Mouse (Mus musculus): ENCODE results near the gene Dzank1. TPM values are rescaled to one million over a fixed set of nuclear protein-coding genes. Genes with fewer than 3 reads are reported as not detected.

The Dzank1 gene
- polyA plus RNA-seq (2014; fragmentation: Nextera tagmentation; extraction: Ambion mirVana): 0.82 and 2.2 TPM in 2 replicates

GRCm38 (mm10) chr2:144526981-144527820, at the start of gene Dzank1, which contains the start of gene Polr3f:
Dzank1 (minus strand) TSS chr2:144527414.
Polr3f (plus strand) TSS chr2:144527718.
- Histone ChIP-seq H3K9me3 (ENCODE audit: control insufficient read depth, low read length) (no peaks in the 10 kb centered on the region), H3K36me3 (ENCODE audit: control insufficient read depth, insufficient read depth, low read length) (peaks cover 19% of the 10 kb centered on the region), H3K9ac (ENCODE audit: low read length) (peak within 1 kb of the TSS; percentile 87), H3K4me1 (replicated peaks; ENCODE audit: control insufficient read depth, insufficient read depth, low read length) (peaks cover 12% of the 10 kb centered on the region; the same call in 1 of the 2 replicates), H3K4me3 (ENCODE audit: low read depth, low read length) (peak within 1 kb of the TSS; percentile 88), H3K27ac (ENCODE audit: low read depth) (peak within 1 kb of the TSS; percentile 92), H3K27me3 (replicated peaks; ENCODE audit: control insufficient read depth, insufficient read depth, low read length) (peaks cover 12% of the 10 kb centered on the region), H3K4me2 (ENCODE audit: low read length) (peak within 1 kb of the TSS; percentile 93)
- ATAC-seq (replicated peaks; ENCODE audit: low FRiP score, low TSS enrichment, low read depth): peak; percentile 98
- under 1% methylated on average over 56 of the region's 56 CpGs for WGBS
- DNase-seq (ENCODE audit: low spot score): peak; percentile 98

- Histone ChIP-seq H3K4me2 (ENCODE audit: low read length) (peak within 1 kb of the TSS; percentile 80), H3K4me3 (ENCODE audit: low read depth, low read length) (peak within 1 kb of the TSS; percentile 55), H3K27ac (ENCODE audit: low read depth) (peak within 1 kb of the TSS; percentile 88), H3K9me3 (ENCODE audit: control insufficient read depth, low read length) (no peaks in the 10 kb centered on the region), H3K27me3 (replicated peaks; ENCODE audit: control insufficient read depth, insufficient read depth, low read length) (no peaks in the 10 kb centered on the region), H3K4me1 (replicated peaks; ENCODE audit: control insufficient read depth, insufficient read depth, low read length) (peaks cover 8% of the 10 kb centered on the region; the same call in 1 of the 2 replicates), H3K9ac (ENCODE audit: low read length) (peak within 1 kb of the TSS; percentile 49), H3K36me3 (ENCODE audit: control insufficient read depth, insufficient read depth, low read length) (peaks cover 13% of the 10 kb centered on the region)
- WGBS: under 1% methylated on average over 44 of the region's 44 CpGs
- DNase-seq (ENCODE audit: low spot score) (peak; percentile 98), ATAC-seq (replicated peaks; ENCODE audit: low FRiP score, low TSS enrichment, low read depth) (peak; percentile 99)
Observed at GRCm38 (mm10) chr2:144555820-144556552, 28.8 kb upstream of the Dzank1 start, which contains the start of gene Sec23b. Sec23b (plus strand) TSS chr2:144556229.

- Histone ChIP-seq H3K4me3 (ENCODE audit: low read depth, low read length) (peak overlapping the region; percentile 55), H3K27me3 (replicated peaks; ENCODE audit: control insufficient read depth, insufficient read depth, low read length) (no peaks in the 10 kb centered on the region), H3K9ac (ENCODE audit: low read length) (peak overlapping the region; percentile 49), H3K4me1 (replicated peaks; ENCODE audit: control insufficient read depth, insufficient read depth, low read length) (peaks cover 8% of the 10 kb centered on the region; the same call in 1 of the 2 replicates), H3K27ac (ENCODE audit: low read depth) (peak overlapping the region; percentile 88), H3K4me2 (ENCODE audit: low read length) (peak overlapping the region; percentile 64), H3K36me3 (ENCODE audit: control insufficient read depth, insufficient read depth, low read length) (peaks cover 13% of the 10 kb centered on the region), H3K9me3 (ENCODE audit: control insufficient read depth, low read length) (no peaks in the 10 kb centered on the region)
- DNase-seq (ENCODE audit: low spot score) (no peak), ATAC-seq (replicated peaks; ENCODE audit: low FRiP score, low TSS enrichment, low read depth) (peak; percentile 20; the same call in 1 of the 2 replicates)
- WGBS: 4% methylated on average over 14 of the region's 14 CpGs
Observed at GRCm38 (mm10) chr2:144555286-144555819, 28.1 kb upstream of the Dzank1 start.

GRCm38 (mm10) chr2:144553905-144554304, 26.7 kb upstream of the Dzank1 start:
- WGBS: 89% methylated on average over 3 of the region's 3 CpGs
- Histone ChIP-seq H3K9ac (ENCODE audit: low read length) (no peak overlapping the region), H3K36me3 (ENCODE audit: control insufficient read depth, insufficient read depth, low read length) (no peaks in the 10 kb centered on the region), H3K27me3 (replicated peaks; ENCODE audit: control insufficient read depth, insufficient read depth, low read length) (no peaks in the 10 kb centered on the region), H3K4me3 (ENCODE audit: low read depth, low read length) (no peak overlapping the region), H3K27ac (ENCODE audit: low read depth) (no peak overlapping the region), H3K9me3 (ENCODE audit: control insufficient read depth, low read length) (no peaks in the 10 kb centered on the region), H3K4me1 (replicated peaks; ENCODE audit: control insufficient read depth, insufficient read depth, low read length) (peaks cover 11% of the 10 kb centered on the region; the same call in 1 of the 2 replicates), H3K4me2 (ENCODE audit: low read length) (no peak overlapping the region)
- no peak for DNase-seq (ENCODE audit: low spot score)
- ATAC-seq (replicated peaks; ENCODE audit: low FRiP score, low TSS enrichment, low read depth): no peak

GRCm38 (mm10) chr2:144550529-144550928, 23.3 kb upstream of the Dzank1 start, which contains the start of gene Rbbp9:
Rbbp9 (minus strand) TSS chr2:144550869.
- no peaks in the 10 kb centered on the region for H3K9me3 ChIP-seq (ENCODE audit: control insufficient read depth, low read length)
- H3K36me3 ChIP-seq (ENCODE audit: control insufficient read depth, insufficient read depth, low read length): peaks cover 26% of the 10 kb centered on the region
- H3K9ac ChIP-seq (ENCODE audit: low read length): peak within 1 kb of the TSS; percentile 81
- peak within 1 kb of the TSS; percentile 56 for H3K4me2 ChIP-seq (ENCODE audit: low read length)
- H3K27ac ChIP-seq (ENCODE audit: low read depth): peak within 1 kb of the TSS; percentile 80
- ATAC-seq (replicated peaks; ENCODE audit: low FRiP score, low TSS enrichment, low read depth): peak; percentile 91
- peak within 1 kb of the TSS; percentile 83 for H3K4me3 ChIP-seq (ENCODE audit: low read depth, low read length)
- peak; percentile 86 for DNase-seq (ENCODE audit: low spot score)
- H3K27me3 ChIP-seq (replicated peaks; ENCODE audit: control insufficient read depth, insufficient read depth, low read length): no peaks in the 10 kb centered on the region
- whole genome bisulfite sequencing: under 1% methylated on average over 17 of the region's 17 CpGs
- H3K4me1 ChIP-seq (replicated peaks; ENCODE audit: control insufficient read depth, insufficient read depth, low read length): 0 out of 2 replicates have a peak, but pooled peaks cover 6% of the 10 kb centered on the region

- Histone ChIP-seq H3K27me3 (replicated peaks; ENCODE audit: control insufficient read depth, insufficient read depth, low read length) (no peaks in the 10 kb centered on the region), H3K4me2 (ENCODE audit: low read length) (no peak overlapping the region), H3K36me3 (ENCODE audit: control insufficient read depth, insufficient read depth, low read length) (peaks cover 52% of the 10 kb centered on the region), H3K4me1 (replicated peaks; ENCODE audit: control insufficient read depth, insufficient read depth, low read length) (0 out of 2 replicates have a peak, but pooled peaks cover 3% of the 10 kb centered on the region), H3K9me3 (ENCODE audit: control insufficient read depth, low read length) (no peaks in the 10 kb centered on the region), H3K9ac (ENCODE audit: low read length) (no peak overlapping the region), H3K27ac (ENCODE audit: low read depth) (no peak overlapping the region), H3K4me3 (ENCODE audit: low read depth, low read length) (no peak overlapping the region)
- DNase-seq (ENCODE audit: low spot score) (no peak), ATAC-seq (replicated peaks; ENCODE audit: low FRiP score, low TSS enrichment, low read depth) (no peak)
- WGBS: 74% methylated on average over 4 of the region's 4 CpGs
Observed at GRCm38 (mm10) chr2:144547559-144547958, 20.3 kb upstream of the Dzank1 start.

GRCm38 (mm10) chr2:144545481-144545880, 18.3 kb upstream of the Dzank1 start:
- no peak overlapping the region for H3K9ac ChIP-seq (ENCODE audit: low read length)
- H3K4me2 ChIP-seq (ENCODE audit: low read length): no peak overlapping the region
- 0 out of 2 replicates have a peak, but pooled peaks cover 3% of the 10 kb centered on the region for H3K4me1 ChIP-seq (replicated peaks; ENCODE audit: control insufficient read depth, insufficient read depth, low read length)
- WGBS: 24% methylated on average over 1 of the region's 1 CpGs
- H3K27me3 ChIP-seq (replicated peaks; ENCODE audit: control insufficient read depth, insufficient read depth, low read length): no peaks in the 10 kb centered on the region
- H3K9me3 ChIP-seq (ENCODE audit: control insufficient read depth, low read length): no peaks in the 10 kb centered on the region
- DNase-seq (ENCODE audit: low spot score): no peak
- H3K27ac ChIP-seq (ENCODE audit: low read depth): no peak overlapping the region
- peaks cover 71% of the 10 kb centered on the region for H3K36me3 ChIP-seq (ENCODE audit: control insufficient read depth, insufficient read depth, low read length)
- H3K4me3 ChIP-seq (ENCODE audit: low read depth, low read length): no peak overlapping the region
- ATAC-seq (replicated peaks; ENCODE audit: low FRiP score, low TSS enrichment, low read depth): no peak

GRCm38 (mm10) chr2:144545061-144545460, 17.8 kb upstream of the Dzank1 start:
- no peak for DNase-seq (ENCODE audit: low spot score)
- no peak overlapping the region for H3K27ac ChIP-seq (ENCODE audit: low read depth)
- no peak overlapping the region for H3K4me2 ChIP-seq (ENCODE audit: low read length)
- H3K9me3 ChIP-seq (ENCODE audit: control insufficient read depth, low read length): no peaks in the 10 kb centered on the region
- no peak overlapping the region for H3K4me3 ChIP-seq (ENCODE audit: low read depth, low read length)
- 0 out of 2 replicates have a peak, but pooled peaks cover 3% of the 10 kb centered on the region for H3K4me1 ChIP-seq (replicated peaks; ENCODE audit: control insufficient read depth, insufficient read depth, low read length)
- no peaks in the 10 kb centered on the region for H3K27me3 ChIP-seq (replicated peaks; ENCODE audit: control insufficient read depth, insufficient read depth, low read length)
- H3K9ac ChIP-seq (ENCODE audit: low read length): no peak overlapping the region
- ATAC-seq (replicated peaks; ENCODE audit: low FRiP score, low TSS enrichment, low read depth): no peak
- H3K36me3 ChIP-seq (ENCODE audit: control insufficient read depth, insufficient read depth, low read length): peaks cover 75% of the 10 kb centered on the region
- WGBS: 92% methylated on average over 2 of the region's 2 CpGs

All from intestine, embryonic 14.5 days (tissue).